Mouse (Mus musculus): ENCODE data around the gene Dnajb7.

Gene Dnajb7

DNA sequence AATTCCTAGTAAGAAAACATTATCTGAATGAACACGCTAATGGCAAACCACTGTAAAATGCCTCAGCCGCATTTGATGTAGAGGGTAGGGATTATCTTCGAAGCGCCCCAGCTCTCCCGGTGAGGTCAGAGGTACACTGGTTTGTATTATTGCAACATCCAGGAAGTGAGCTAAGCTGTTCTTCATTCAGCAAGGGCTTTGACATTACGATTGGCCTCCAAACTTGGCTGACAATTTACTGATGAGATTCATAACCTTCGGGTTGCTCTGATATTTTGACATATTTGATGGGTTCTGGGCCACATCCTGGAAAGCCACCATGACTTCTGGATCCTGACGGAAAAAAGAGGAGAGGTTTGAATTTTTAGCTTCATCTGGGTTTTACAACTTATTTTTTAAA lies 42.9 kb downstream of the Dnajb7 start:
- ATAC-seq (ENCODE audit: low TSS enrichment) = no peak

DNA sequence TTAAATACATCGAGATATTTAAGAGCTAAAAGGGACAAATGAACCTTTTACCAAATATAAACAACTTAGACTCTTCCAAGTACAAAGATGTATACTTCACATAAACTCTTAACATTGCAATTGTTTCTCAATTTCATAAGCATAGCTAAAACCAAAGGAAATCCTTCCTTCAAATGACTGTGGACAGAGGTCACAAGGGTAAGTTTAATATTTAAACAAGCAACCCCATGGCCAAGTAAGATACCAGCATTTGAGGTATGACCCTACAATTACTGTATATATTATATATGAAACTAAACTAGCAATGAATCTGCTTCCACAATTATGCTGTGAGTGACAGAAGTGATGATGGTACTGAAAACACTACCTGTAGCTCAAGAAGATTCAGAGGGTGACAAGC lies 43.8 kb downstream of the Dnajb7 start:
- no peak for ATAC-seq (ENCODE audit: low TSS enrichment)

DNA sequence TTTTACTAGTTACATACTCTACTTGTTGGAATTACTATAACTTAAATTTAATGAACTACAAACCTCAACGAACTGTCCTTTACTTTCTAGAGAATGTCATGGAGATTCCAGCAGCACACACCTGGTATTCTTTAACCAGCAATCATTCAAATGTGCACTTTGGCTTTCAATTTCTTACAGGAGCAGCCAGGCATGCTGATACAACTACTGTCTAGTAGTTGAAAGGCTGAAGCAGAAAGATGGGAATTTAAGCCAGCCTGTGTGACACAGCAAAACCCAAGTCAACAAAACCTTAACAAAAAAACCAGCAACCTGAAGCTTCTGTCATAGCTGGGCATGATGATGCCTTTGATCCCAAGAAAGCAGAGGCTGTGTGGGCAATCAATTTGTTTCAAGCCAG lies 45.6 kb downstream of the Dnajb7 start:
- ATAC-seq (ENCODE audit: low TSS enrichment) = no peak

DNA sequence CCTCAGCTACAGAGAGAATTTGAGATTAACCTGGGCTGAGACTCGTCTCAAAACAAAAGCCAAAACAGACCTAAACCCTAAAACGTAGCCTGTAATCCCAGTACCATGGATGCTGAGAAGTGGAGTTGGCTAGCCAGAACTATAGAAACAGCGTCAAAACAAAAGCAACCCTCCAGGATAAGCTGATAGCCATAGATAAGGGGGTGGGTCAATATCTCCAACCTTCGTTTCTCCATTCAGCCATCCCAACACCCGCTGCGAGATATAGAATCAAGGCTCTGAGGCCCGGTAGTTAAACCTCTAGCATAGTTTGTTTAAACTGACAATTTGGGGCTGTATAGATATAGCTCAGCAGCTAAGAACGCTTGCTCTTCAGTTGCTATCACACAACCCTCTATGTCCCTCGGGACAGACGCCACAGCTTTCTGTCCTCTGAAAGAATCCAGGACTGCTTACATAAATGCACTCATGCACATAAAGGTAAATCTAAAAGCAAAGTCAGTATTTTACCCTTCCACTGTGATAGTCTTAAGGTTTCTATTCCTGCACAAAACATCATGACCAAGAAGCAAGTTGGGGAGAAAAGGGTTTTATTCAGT lies 46.6 kb downstream of the Dnajb7 start:
- no peak for ATAC-seq (ENCODE audit: low TSS enrichment)

DNA sequence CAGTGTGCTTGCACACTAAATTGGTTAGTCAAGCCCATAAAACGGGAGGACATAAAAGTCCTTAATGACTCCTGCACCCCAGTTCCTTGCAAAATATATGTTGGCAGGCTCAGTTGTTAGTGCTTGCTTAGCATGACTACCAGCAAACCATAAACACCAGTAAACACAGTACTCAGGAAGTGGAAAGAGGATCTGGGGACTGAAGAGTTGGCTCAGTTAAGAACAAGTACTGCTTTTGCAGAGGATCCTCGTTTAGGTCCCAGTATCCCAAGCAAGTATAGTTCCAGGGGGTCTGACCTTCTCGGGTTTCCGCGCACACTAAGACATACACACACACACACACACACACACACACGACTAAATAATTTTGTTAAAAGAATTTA lies 47.1 kb downstream of the Dnajb7 start:
- peak; percentile 27; the same call in 1 of the 2 replicates for ATAC-seq (ENCODE audit: low TSS enrichment)

DNA sequence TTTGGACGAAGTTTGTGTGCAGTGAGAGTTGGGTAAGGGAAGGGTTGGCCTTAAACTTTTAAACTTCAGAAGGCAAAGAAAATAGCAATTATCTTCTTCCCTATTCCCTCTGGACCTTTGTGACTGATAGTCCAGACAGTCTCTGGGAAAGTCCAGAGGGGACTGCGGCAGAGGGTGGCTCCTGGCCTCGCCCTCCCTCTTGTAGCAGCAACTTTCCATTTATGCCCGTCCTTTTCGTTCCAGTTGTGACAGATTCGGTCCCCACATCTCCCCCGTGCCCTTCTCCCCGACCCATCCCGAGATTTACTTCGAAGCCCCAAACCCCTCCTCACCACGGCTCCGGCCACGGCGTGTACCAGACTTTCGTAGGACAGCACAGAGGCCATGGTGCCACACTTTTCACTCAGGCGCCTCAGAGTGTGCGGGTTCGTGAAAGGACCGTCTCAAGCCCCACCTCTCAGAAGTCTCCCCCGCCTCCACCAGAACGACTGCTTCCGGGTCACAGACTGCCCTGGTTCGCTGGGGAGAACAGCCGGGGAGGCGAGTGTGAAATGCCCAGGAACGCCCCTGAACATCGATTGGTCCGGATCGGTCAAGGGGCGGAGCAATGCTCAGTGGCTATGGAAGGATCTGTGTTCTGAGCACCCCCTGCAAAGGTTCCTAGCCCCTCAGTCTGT lies 47.6 kb downstream of the Dnajb7 start, which contains the start of gene Slc25a17:
Gene Slc25a17, minus strand, starts transcription at position 468 of the 677 bp plus-strand sequence.
- ATAC-seq (ENCODE audit: low TSS enrichment) = peak; percentile 98

DNA sequence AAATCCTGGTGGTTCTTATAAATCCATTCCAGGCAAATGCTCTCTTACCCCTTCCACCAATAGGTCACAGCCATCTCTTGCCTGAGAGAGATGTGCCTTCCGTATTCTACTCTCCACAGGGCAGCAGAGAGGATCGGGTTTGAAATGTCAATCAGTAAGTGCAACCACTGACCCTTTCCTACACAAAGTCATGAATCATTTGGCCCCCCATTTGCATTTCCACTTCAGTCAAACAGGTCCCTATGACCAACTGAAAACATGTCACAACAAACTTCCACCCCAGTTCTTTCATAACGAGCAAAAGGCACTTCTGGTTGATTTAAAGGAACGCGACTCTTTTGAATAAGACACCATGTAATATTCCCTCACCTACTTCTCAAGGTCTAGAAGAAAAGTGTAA lies 48.7 kb downstream of the Dnajb7 start:
- ATAC-seq (ENCODE audit: low TSS enrichment) = no peak

DNA sequence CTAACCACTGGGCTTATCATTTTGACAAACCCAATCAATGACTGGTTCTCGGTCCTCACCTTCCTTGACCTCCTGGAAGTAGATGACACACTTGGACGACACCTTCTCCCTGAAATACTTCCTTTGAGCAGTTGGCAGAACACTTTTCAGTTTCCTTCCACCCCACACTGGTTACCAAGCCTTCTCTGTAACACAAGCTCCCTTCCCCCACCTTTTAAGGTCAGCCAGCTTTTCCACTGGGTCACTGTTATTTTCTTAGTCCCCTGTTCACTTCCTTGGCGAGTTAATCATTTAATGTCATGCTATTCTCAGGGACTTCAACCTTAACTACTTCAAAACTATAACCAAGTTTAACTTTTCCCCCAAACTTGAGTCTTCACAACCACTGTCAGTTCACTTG lies 49.2 kb downstream of the Dnajb7 start:
- ATAC-seq (ENCODE audit: low TSS enrichment) = no peak

DNA sequence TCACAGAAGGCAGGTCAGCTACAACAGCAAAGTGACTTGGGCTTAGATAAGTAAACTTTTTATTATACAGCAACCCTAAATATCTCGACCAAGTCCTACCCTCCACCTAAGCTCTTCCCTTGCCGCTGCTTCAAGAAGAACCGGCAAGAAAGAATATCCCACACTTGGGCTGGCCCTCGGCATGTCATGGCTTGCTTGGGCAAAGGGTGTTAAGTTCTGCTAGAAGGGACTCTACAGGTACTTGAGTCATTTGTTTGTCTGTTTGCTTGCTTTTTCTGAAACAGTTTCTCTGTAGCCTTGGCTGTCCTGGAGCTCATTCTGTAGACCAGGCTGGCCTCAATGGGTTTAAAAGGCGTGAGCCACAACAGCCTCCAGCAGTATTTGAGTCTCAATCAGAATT lies 51.2 kb downstream of the Dnajb7 start:
- no peak for ATAC-seq (ENCODE audit: low TSS enrichment)
